Mouse (Mus musculus) CH12.LX (cell line): ENCODE results near the gene Olfr888. TPM values are rescaled to one million over a fixed set of nuclear protein-coding genes. Genes with fewer than 3 reads are reported as not detected.

Experiments
- DNase-seq: peaks from one replicate; pipeline ENCODE4 v3.0.0-alpha.2; 2013; ENCODE audit errors: extremely low read depth
- H3K27ac ChIP-seq: 2 replicates; pipeline ENCODE4 v1.5.1; 2012; ENCODE audit warnings: low read depth, mild to moderate bottlenecking, control low read depth, moderate library complexity; ENCODE audit not compliant: insufficient read depth
- H3K27me3 ChIP-seq: replicated peaks from 2 replicates; pipeline ENCODE3; 2012; ENCODE audit warnings: inconsistent platforms
- H3K36me3 ChIP-seq, 2 experiments: replicated peaks in 1 of 2; 2 replicates each; pipeline versions ENCODE3 to v1.6.1; 2012; ENCODE audit warnings: inconsistent platforms in 1 of 2, low read length in 1 of 2, mild to moderate bottlenecking in 1 of 2, mixed read lengths in 1 of 2, moderate library complexity in 1 of 2; ENCODE audit not compliant: control insufficient read depth in 1 of 2, insufficient read depth in 1 of 2
- H3K4me1 ChIP-seq, 2 experiments: 2 replicates each; pipeline ENCODE4 v1.6.1; 2012; ENCODE audit warnings: inconsistent platforms in 1 of 2, moderate library complexity in 1 of 2; ENCODE audit not compliant: insufficient read depth in 2 of 2, control insufficient read depth in 1 of 2
- H3K4me2 ChIP-seq: 2 replicates; pipeline ENCODE4 v1.6.1; 2012; ENCODE audit warnings: low read depth, mild to moderate bottlenecking, control low read depth; ENCODE audit not compliant: poor library complexity, insufficient read depth, severe bottlenecking
- H3K4me3 ChIP-seq, 3 experiments: fragments of 150-350 bp in 1 of 3; sonication (generic) in 1 of 3; replicated peaks in 1 of 3; 2 replicates each; pipeline versions ENCODE3 to v1.5.1; 2011 to 2012; ENCODE audit warnings: low read depth in 2 of 3, low read length in 2 of 3, mild to moderate bottlenecking in 2 of 3, moderate library complexity in 2 of 3, control low read depth in 1 of 3, improper control_type of control experiment in 1 of 3, inconsistent platforms in 1 of 3, mixed read lengths in 1 of 3; ENCODE audit not compliant: poor library complexity in 1 of 3
- H3K79me2 ChIP-seq: replicated peaks from 2 replicates; pipeline ENCODE4 v1.6.1; 2012; ENCODE audit warnings: mild to moderate bottlenecking, moderate library complexity; ENCODE audit not compliant: control insufficient read depth, poor library complexity, insufficient read depth, severe bottlenecking; ENCODE audit errors: extremely low read depth
- H3K9ac ChIP-seq: 2 replicates; pipeline ENCODE4 v1.6.1; 2012; ENCODE audit warnings: low read depth, mild to moderate bottlenecking, control low read depth, moderate library complexity; ENCODE audit not compliant: insufficient read depth
- H3K9me3 ChIP-seq: replicated peaks from 2 replicates; pipeline ENCODE3; 2012; ENCODE audit warnings: low read length, inconsistent platforms, mixed read lengths
- CHD2 ChIP-seq: IDR thresholded peaks from 2 replicates; pipeline ENCODE4 v1.6.1; 2011; ENCODE audit warnings: low read length, improper control_type of control experiment
- CTCF ChIP-seq, 2 experiments: IDR thresholded peaks in 1 of 2; conservative IDR thresholded peaks in 1 of 2; 2 replicates each; pipeline ENCODE4 v1.5.1; 2011 to 2012; ENCODE audit warnings: low read depth in 2 of 2, low read length in 2 of 2, improper control_type of control experiment in 1 of 2, inconsistent platforms in 1 of 2, mild to moderate bottlenecking in 1 of 2, moderate library complexity in 1 of 2
- ELF1 ChIP-seq: IDR thresholded peaks from 2 replicates; pipeline ENCODE4 v1.6.1; 2014; ENCODE audit warnings: low read depth, mild to moderate bottlenecking, inconsistent platforms, low read length, improper control_type of control experiment
- ETS1 ChIP-seq: conservative IDR thresholded peaks from 2 replicates; pipeline ENCODE4 v1.6.1; 2012; ENCODE audit warnings: low read depth, mild to moderate bottlenecking, inconsistent platforms, low read length, improper control_type of control experiment, moderate library complexity
- IRF4 ChIP-seq: IDR thresholded peaks from 2 replicates; pipeline ENCODE4 v1.6.1; 2014; ENCODE audit warnings: low read depth, mild to moderate bottlenecking, inconsistent platforms, low read length, improper control_type of control experiment
- JUND ChIP-seq: conservative IDR thresholded peaks from 2 replicates; pipeline ENCODE4 v1.6.1; 2011; ENCODE audit warnings: low read depth, low read length, improper control_type of control experiment
- KAT2A ChIP-seq: IDR thresholded peaks from 2 replicates; pipeline ENCODE4 v1.6.1; 2012; ENCODE audit warnings: low read length, improper control_type of control experiment, inconsistent platforms; ENCODE audit not compliant: insufficient replicate concordance
- MAFK ChIP-seq: IDR thresholded peaks from 2 replicates; pipeline ENCODE4 v1.6.1; 2011; ENCODE audit warnings: low read length, improper control_type of control experiment; ENCODE audit not compliant: insufficient replicate concordance
- MEF2A ChIP-seq: IDR thresholded peaks from 2 replicates; pipeline ENCODE4 v1.6.1; 2014; ENCODE audit warnings: low read depth, mild to moderate bottlenecking, inconsistent platforms, low read length, improper control_type of control experiment, borderline replicate concordance
- NRF1 ChIP-seq: IDR thresholded peaks from 2 replicates; pipeline ENCODE4 v1.6.1; 2014; ENCODE audit warnings: low read depth, mild to moderate bottlenecking, inconsistent platforms, low read length, improper control_type of control experiment, moderate library complexity
- PAX5 ChIP-seq: IDR thresholded peaks from 2 replicates; pipeline ENCODE4 v1.6.1; 2012; ENCODE audit warnings: low read length, inconsistent platforms, mixed read lengths
- POLR2AphosphoS2 ChIP-seq: IDR thresholded peaks from 2 replicates; pipeline ENCODE4 v1.6.1; 2011; ENCODE audit warnings: low read depth, low read length, improper control_type of control experiment
- RCOR1 ChIP-seq: conservative IDR thresholded peaks from 2 replicates; pipeline ENCODE4 v1.6.1; 2012; ENCODE audit warnings: low read depth, mild to moderate bottlenecking, inconsistent platforms, low read length, improper control_type of control experiment
- TCF12 ChIP-seq: IDR thresholded peaks from 2 replicates; pipeline ENCODE4 v1.6.1; 2014; ENCODE audit warnings: low read depth, mild to moderate bottlenecking, inconsistent platforms, low read length, improper control_type of control experiment
- ZMIZ1 ChIP-seq: IDR thresholded peaks from 2 replicates; pipeline ENCODE4 v1.6.1; 2012; ENCODE audit warnings: low read depth, mild to moderate bottlenecking, inconsistent platforms, low read length, improper control_type of control experiment
- ZNF384 ChIP-seq: IDR thresholded peaks from 2 replicates; pipeline ENCODE4 v1.6.1; 2012; ENCODE audit warnings: low read depth, low read length, improper control_type of control experiment, inconsistent platforms
- dilution Hi-C: fragments of 300-500 bp; cut with MboI; formaldehyde crosslinking; loops from 2 replicates; pipeline ENCODE4 v1.14.3; 2020; ENCODE audit warnings: low sequenced_read_pairs; ENCODE audit not compliant: extremely low pct_unique_long_range_greater_than_20kb, extremely low pct_ligation_motif_present
- in situ Hi-C: fragments of 300-500 bp; cut with MboI; formaldehyde crosslinking; loops from 3 replicates; pipeline ENCODE4 v1.14.3; 2019; ENCODE audit warnings: low sequenced_read_pairs, low pct_ligation_motif_present, low pct_unique_long_range_greater_than_20kb, mixed read lengths
- polyA plus RNA-seq: library from polyadenylated mRNA; unstranded; fragments of >175 nt; gene quantifications from 2 replicates; pipeline ENCODE4 v1.2.1, GENCODE M21; 2012; ENCODE audit warnings: low read depth; ENCODE audit not compliant: insufficient read length
- total RNA-seq, 2 experiments: library from RNA; depleted of rRNA; stranded (reverse); fragments of 300-350 nt in 1 of 2; fragments of >200 nt in 1 of 2; gene quantifications; 2 replicates each; pipeline ENCODE4 v1.2.3; 2012 to 2014

Olfr888 gene
- total and polyA plus RNA-seq, 3 experiments, result not detected

- Histone ChIP-seq H3K4me1 (no peaks in the 10 kb centered on the region; a peak in 1 of 4 replicates), H3K36me3 (no peaks in the 10 kb centered on the region), H3K4me3 (no peak within 1 kb of the TSS), H3K79me2 (no peaks in the 10 kb centered on the region), H3K27me3 (no peaks in the 10 kb centered on the region), H3K4me2 (no peak within 1 kb of the TSS), H3K27ac (no peak within 1 kb of the TSS), H3K9ac (no peak within 1 kb of the TSS), H3K9me3 (no peaks in the 10 kb centered on the region)
- no peak for TF ChIP-seq JUND
- no peak for TF ChIP-seq RCOR1
- dilution Hi-C loops (no loop called here), in situ Hi-C loops (no loop called here)
- no peak for DNase-seq
These were observed 24.2 kb upstream of the Olfr888 start, which contains the start of gene Olfr887 for GRCm38 (mm10) chr9:38083772-38084171. TSS of gene Olfr887 (plus strand) at chr9:38084072.

GRCm38 (mm10) chr9:38114898-38115297 lies 7.0 kb downstream of the Olfr888 start, which contains the start of gene Olfr889:
TSS of gene Olfr889 (plus strand) at chr9:38115198.
- Histone ChIP-seq H3K27ac (no peak within 1 kb of the TSS), H3K9ac (no peak within 1 kb of the TSS), H3K27me3 (no peaks in the 10 kb centered on the region), H3K4me2 (no peak within 1 kb of the TSS), H3K9me3 (no peaks in the 10 kb centered on the region), H3K36me3 (no peaks in the 10 kb centered on the region), H3K4me1 (no peaks in the 10 kb centered on the region), H3K4me3 (no peak within 1 kb of the TSS), H3K79me2 (no peaks in the 10 kb centered on the region)
- DNase-seq, result no peak
- no peak for TF ChIP-seq ZMIZ1
- TF ChIP-seq JUND, result no peak
- no peak for TF ChIP-seq MEF2A
- no peak for TF ChIP-seq NRF1
- no peak for TF ChIP-seq RCOR1
- TF ChIP-seq POLR2AphosphoS2, result no peak
- TF ChIP-seq ETS1, result no peak
- no peak for TF ChIP-seq TCF12
- no peak for TF ChIP-seq IRF4
- no peak for TF ChIP-seq PAX5
- TF ChIP-seq ELF1, result no peak
- no peak for TF ChIP-seq CHD2
- no peak for TF ChIP-seq KAT2A
- no peak for TF ChIP-seq MAFK
- TF ChIP-seq ZNF384, result no peak
- no peak for TF ChIP-seq CTCF (conservative IDR thresholded peaks at IDR 0.05 in 1 of 2, IDR thresholded peaks at IDR 0.05 in 1 of 2; ENCODE audit: low read depth in 2 of 2, low read length in 2 of 2)
- in situ Hi-C loops, result no loop called here
- dilution Hi-C loops, result no loop called here
